ENCODE assay signal across 22 mouse cellular contexts in genomic region chr2:134897083-134897482, GRCm38 (mm10).
"Had no signal": no experiment of that assay in that cellular context is flagged by ENCODE, and none has a peak within 500 bp of the region (broad histone marks: within the 10 kb centered on the region; RNA-seq: fewer than 3 reads in every experiment).

No protein-coding gene starts in this region.

- ATAC-seq: inflammation-experienced regulatory T-cells, adult 6 months; intestine, embryonic 16.5 days; liver, embryonic 12.5 days; midbrain, embryonic 13.5 days; midbrain, embryonic 16.5 days had no signal

- H3K27ac ChIP-seq: limb, embryonic 10.5 days; limb, embryonic 13.5 days; liver, embryonic 12.5 days; liver, embryonic 15.5 days; lung, embryonic 15.5 days; midbrain, embryonic 10.5 days; midbrain, embryonic 13.5 days; stomach, embryonic 15.5 days had no signal

- DNase-seq: kidney, adult 18-20 months; kidney, adult 9 months; kidney, postnatal 14 days; liver; lung, adult 18-20 months; lung, postnatal 10 days; lung, postnatal 36 days; spleen, adult 18-20 months; thymus, adult 18-20 months; thymus, postnatal 4 days had no signal

- H3K4me3 ChIP-seq: limb, embryonic 10.5 days; limb, embryonic 13.5 days; liver, embryonic 12.5 days; liver, embryonic 15.5 days; lung, embryonic 15.5 days; megakaryocyte, embryonic 14.5 days; midbrain, embryonic 10.5 days; midbrain, embryonic 13.5 days; stomach, embryonic 15.5 days had no signal
